Mouse (Mus musculus): ENCODE measurements around the gene Scfd1. TPM values are rescaled to one million over a fixed set of nuclear protein-coding genes. Genes with fewer than 3 reads are reported as not detected.

The Scfd1 gene
- polyA plus RNA-seq, 1 experiment from 2014 or later = 64.8 TPM

GRCm38 (mm10) chr12:51402060-51402698, 24.9 kb downstream of the Scfd1 start:
- Histone ChIP-seq H3K9ac (no peak overlapping the region), H3K4me1 (replicated peaks) (no peaks in the 10 kb centered on the region), H3K36me3 (peaks cover 56% of the 10 kb centered on the region), H3K27me3 (replicated peaks) (no peaks in the 10 kb centered on the region), H3K4me3 (no peak overlapping the region), H3K27ac (ENCODE audit: poor library complexity, severe bottlenecking) (no peak overlapping the region), H3K4me2 (no peak overlapping the region), H3K9me3 (replicated peaks) (no peaks in the 10 kb centered on the region)
- 81% methylated on average over 5 of the region's 5 CpGs for WGBS
- no peak for ATAC-seq (ENCODE audit: insufficient number of reproducible peaks, low FRiP score)

GRCm38 (mm10) chr12:51403987-51404586, 26.8 kb downstream of the Scfd1 start:
- Histone ChIP-seq H3K9ac (no peak overlapping the region), H3K4me3 (no peak overlapping the region), H3K9me3 (replicated peaks) (no peaks in the 10 kb centered on the region), H3K4me2 (no peak overlapping the region), H3K36me3 (peaks cover 59% of the 10 kb centered on the region), H3K4me1 (replicated peaks) (no peaks in the 10 kb centered on the region), H3K27me3 (replicated peaks) (no peaks in the 10 kb centered on the region), H3K27ac (ENCODE audit: poor library complexity, severe bottlenecking) (no peak overlapping the region)
- WGBS = 69% methylated on average over 4 of the region's 4 CpGs
- ATAC-seq (ENCODE audit: insufficient number of reproducible peaks, low FRiP score) = no peak

- Histone ChIP-seq H3K9me3 (replicated peaks) (0 out of 2 replicates have a peak, but pooled peaks cover 3% of the 10 kb centered on the region), H3K27ac (ENCODE audit: poor library complexity, severe bottlenecking) (no peak overlapping the region), H3K36me3 (peaks cover 55% of the 10 kb centered on the region), H3K4me3 (no peak overlapping the region), H3K27me3 (replicated peaks) (no peaks in the 10 kb centered on the region), H3K4me2 (no peak overlapping the region), H3K9ac (no peak overlapping the region), H3K4me1 (replicated peaks) (no peaks in the 10 kb centered on the region)
- 59% methylated on average over 4 of the region's 4 CpGs for WGBS
- no peak for ATAC-seq (ENCODE audit: insufficient number of reproducible peaks, low FRiP score)
These were observed 34.1 kb downstream of the Scfd1 start for GRCm38 (mm10) chr12:51411362-51411761.

GRCm38 (mm10) chr12:51437541-51437940, 60.2 kb downstream of the Scfd1 start:
- WGBS = 87% methylated on average over 2 of the region's 2 CpGs
- H3K9ac ChIP-seq = no peak overlapping the region
- no peak overlapping the region for H3K27ac ChIP-seq (ENCODE audit: poor library complexity, severe bottlenecking)
- ATAC-seq (ENCODE audit: insufficient number of reproducible peaks, low FRiP score) = no peak
- no peaks in the 10 kb centered on the region for H3K9me3 ChIP-seq (replicated peaks)
- H3K4me1 ChIP-seq (replicated peaks) = no peaks in the 10 kb centered on the region
- H3K27me3 ChIP-seq (replicated peaks) = no peaks in the 10 kb centered on the region
- H3K4me2 ChIP-seq = no peak overlapping the region
- H3K36me3 ChIP-seq = peaks cover 63% of the 10 kb centered on the region
- no peak overlapping the region for H3K4me3 ChIP-seq

- H3K36me3 ChIP-seq = peaks cover 62% of the 10 kb centered on the region
- no peak overlapping the region for H3K4me3 ChIP-seq
- no peak for ATAC-seq (ENCODE audit: insufficient number of reproducible peaks, low FRiP score)
- H3K4me2 ChIP-seq = no peak overlapping the region
- WGBS = 81% methylated on average over 2 of the region's 2 CpGs
- no peaks in the 10 kb centered on the region for H3K27me3 ChIP-seq (replicated peaks)
- no peaks in the 10 kb centered on the region for H3K9me3 ChIP-seq (replicated peaks)
- H3K27ac ChIP-seq (ENCODE audit: poor library complexity, severe bottlenecking) = no peak overlapping the region
- H3K4me1 ChIP-seq (replicated peaks) = no peaks in the 10 kb centered on the region
- no peak overlapping the region for H3K9ac ChIP-seq
These were observed 61.0 kb downstream of the Scfd1 start for GRCm38 (mm10) chr12:51438311-51438710.

GRCm38 (mm10) chr12:51449303-51449702, 72.0 kb downstream of the Scfd1 start:
- H3K36me3 ChIP-seq = peaks cover 70% of the 10 kb centered on the region
- H3K9ac ChIP-seq = no peak overlapping the region
- 79% methylated on average over 2 of the region's 2 CpGs for WGBS
- no peaks in the 10 kb centered on the region for H3K27me3 ChIP-seq (replicated peaks)
- ATAC-seq (ENCODE audit: insufficient number of reproducible peaks, low FRiP score) = no peak
- no peak overlapping the region for H3K4me2 ChIP-seq
- no peak overlapping the region for H3K4me3 ChIP-seq
- no peaks in the 10 kb centered on the region for H3K4me1 ChIP-seq (replicated peaks)
- no peak overlapping the region for H3K27ac ChIP-seq (ENCODE audit: poor library complexity, severe bottlenecking)
- no peaks in the 10 kb centered on the region for H3K9me3 ChIP-seq (replicated peaks)

- Histone ChIP-seq H3K4me3 (no peak overlapping the region), H3K27me3 (replicated peaks) (no peaks in the 10 kb centered on the region), H3K27ac (ENCODE audit: poor library complexity, severe bottlenecking) (no peak overlapping the region), H3K4me1 (replicated peaks) (no peaks in the 10 kb centered on the region), H3K36me3 (no peaks in the 10 kb centered on the region), H3K9ac (no peak overlapping the region), H3K9me3 (replicated peaks) (0 out of 2 replicates have a peak, but pooled peaks cover 2% of the 10 kb centered on the region), H3K4me2 (no peak overlapping the region)
- no peak for ATAC-seq (ENCODE audit: insufficient number of reproducible peaks, low FRiP score)
- 81% methylated on average over 4 of the region's 4 CpGs for WGBS
These were observed 93.6 kb downstream of the Scfd1 start for GRCm38 (mm10) chr12:51470881-51471280.

- H3K4me3 ChIP-seq = no peak overlapping the region
- ATAC-seq (ENCODE audit: insufficient number of reproducible peaks, low FRiP score) = no peak
- H3K27ac ChIP-seq (ENCODE audit: poor library complexity, severe bottlenecking) = no peak overlapping the region
- no peaks in the 10 kb centered on the region for H3K36me3 ChIP-seq
- H3K9ac ChIP-seq = no peak overlapping the region
- peaks cover 7% of the 10 kb centered on the region for H3K9me3 ChIP-seq (replicated peaks)
- H3K4me1 ChIP-seq (replicated peaks) = no peaks in the 10 kb centered on the region
- 87% methylated on average over 2 of the region's 2 CpGs for WGBS
- H3K4me2 ChIP-seq = no peak overlapping the region
- H3K27me3 ChIP-seq (replicated peaks) = no peaks in the 10 kb centered on the region
These were observed 103.9 kb downstream of the Scfd1 start for GRCm38 (mm10) chr12:51481246-51481645.

GRCm38 (mm10) chr12:51492040-51492439, 114.7 kb downstream of the Scfd1 start:
- WGBS = 72% methylated on average over 7 of the region's 7 CpGs
- Histone ChIP-seq H3K4me1 (replicated peaks) (no peaks in the 10 kb centered on the region), H3K4me2 (no peak overlapping the region), H3K27ac (ENCODE audit: poor library complexity, severe bottlenecking) (no peak overlapping the region), H3K9me3 (replicated peaks) (no peaks in the 10 kb centered on the region), H3K4me3 (no peak overlapping the region), H3K36me3 (no peaks in the 10 kb centered on the region), H3K27me3 (replicated peaks) (no peaks in the 10 kb centered on the region), H3K9ac (no peak overlapping the region)
- ATAC-seq (ENCODE audit: insufficient number of reproducible peaks, low FRiP score) = no peak

- 84% methylated on average over 11 of the region's 11 CpGs for WGBS
- no peak for ATAC-seq (ENCODE audit: insufficient number of reproducible peaks, low FRiP score)
- H3K27ac ChIP-seq (ENCODE audit: poor library complexity, severe bottlenecking) = no peak overlapping the region
- H3K4me2 ChIP-seq = no peak overlapping the region
- no peak overlapping the region for H3K4me3 ChIP-seq
- H3K27me3 ChIP-seq (replicated peaks) = no peaks in the 10 kb centered on the region
- no peak overlapping the region for H3K9ac ChIP-seq
- no peaks in the 10 kb centered on the region for H3K4me1 ChIP-seq (replicated peaks)
- no peaks in the 10 kb centered on the region for H3K9me3 ChIP-seq (replicated peaks)
- no peaks in the 10 kb centered on the region for H3K36me3 ChIP-seq
These were observed 116.2 kb downstream of the Scfd1 start for GRCm38 (mm10) chr12:51493476-51493875.

- no peak for ATAC-seq (ENCODE audit: insufficient number of reproducible peaks, low FRiP score)
- Histone ChIP-seq H3K4me2 (no peak overlapping the region), H3K27me3 (replicated peaks) (no peaks in the 10 kb centered on the region), H3K27ac (ENCODE audit: poor library complexity, severe bottlenecking) (no peak overlapping the region), H3K36me3 (no peaks in the 10 kb centered on the region), H3K4me3 (no peak overlapping the region), H3K9ac (no peak overlapping the region), H3K4me1 (replicated peaks) (no peaks in the 10 kb centered on the region), H3K9me3 (replicated peaks) (no peaks in the 10 kb centered on the region)
- 94% methylated on average over 20 of the region's 20 CpGs for WGBS
These were observed 117.3 kb downstream of the Scfd1 start for GRCm38 (mm10) chr12:51494641-51495040.
